In the genomic region with DNA sequence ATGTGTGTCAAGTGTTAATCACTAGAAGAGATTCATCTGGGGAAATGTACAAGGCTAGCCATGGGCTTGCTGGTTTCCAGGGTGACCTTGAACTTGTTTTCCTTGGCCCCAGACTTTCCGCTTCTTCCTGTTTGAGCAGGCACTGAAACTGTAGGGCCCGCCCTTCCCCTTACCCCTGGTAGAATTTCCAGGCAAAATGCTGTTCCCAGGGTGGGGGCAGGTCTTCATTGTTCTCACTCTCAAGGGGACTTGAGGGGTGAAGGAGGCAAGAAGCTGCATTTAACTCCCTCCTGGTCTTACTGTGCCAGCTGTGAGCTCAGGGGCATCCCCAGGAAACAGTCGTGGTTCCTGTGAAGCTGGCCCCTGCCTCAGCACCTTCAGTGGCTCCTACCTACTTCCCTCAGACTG, we compare ENCODE assay signal across 9 mouse cellular contexts. TPM values are rescaled to one million over a fixed set of nuclear protein-coding genes. Genes with fewer than 3 reads are reported as not detected.
DNase-seq lines count a peak whose midpoint lies in the region; ATAC-seq and TF ChIP-seq lines count a peak whose summit lies in the region.
"Had no signal": no experiment of that assay in that cellular context is flagged by ENCODE, and none has a peak within 500 bp of the region (broad histone marks: within the 10 kb centered on the region; RNA-seq: fewer than 3 reads in every experiment).

No protein-coding gene starts in this region.

- H3K4me2 ChIP-seq in hindbrain, postnatal 0 days (ENCODE audit: low read depth, low read length): no peak overlapping the region

- whole genome bisulfite sequencing in hindbrain, postnatal 0 days: 56% methylated on average over 3 of the region's 3 CpGs

- no peaks in the 10 kb centered on the region for H3K9me3 ChIP-seq in hindbrain, postnatal 0 days (ENCODE audit: low read length)

- peaks cover 14% of the 10 kb centered on the region for H3K4me1 ChIP-seq in hindbrain, postnatal 0 days (ENCODE audit: insufficient read depth, low read length)

- no peak overlapping the region for H3K4me3 ChIP-seq in hindbrain, postnatal 0 days (ENCODE audit: low read length)

- DNase-seq in cerebellum, adult 9-11 months: peak; percentile 44
- DNase-seq in cerebellum, adult 11 months: no peak
- DNase-seq in B cell, adult 2 months: peak; percentile 29 to 32
- DNase-seq in heart, adult 8-10 months (ENCODE audit: low spot score): peak; percentile 79
- DNase-seq in kidney, postnatal 10 days: peak; percentile 72
- no peak for DNase-seq in layer of hippocampus, postnatal 10 days (ENCODE audit: low spot score in 2 of 2)
- DNase-seq in T-cell, adult 2 months (ENCODE audit: low spot score): no peak
- no peak for DNase-seq in hindbrain, postnatal 0 days (ENCODE audit: low spot score)

- H3K27me3 ChIP-seq in hindbrain, postnatal 0 days (ENCODE audit: insufficient read depth, low read length): no peaks in the 10 kb centered on the region

- H3K27ac ChIP-seq in hindbrain, postnatal 0 days: no peak overlapping the region
- H3K27ac ChIP-seq: liver, embryonic 14.5 days had no signal

- H3K36me3 ChIP-seq in hindbrain, postnatal 0 days (ENCODE audit: insufficient read depth, low read length): no peaks in the 10 kb centered on the region

- no peak for ATAC-seq in hindbrain, postnatal 0 days

- TF ChIP-seq CTCF in hindbrain, postnatal 0 days (IDR thresholded peaks at IDR 0.05; ENCODE audit: low read depth): no peak

- H3K9ac ChIP-seq in hindbrain, postnatal 0 days (replicated peaks; ENCODE audit: low read length): no peak overlapping the region
- H3K9ac ChIP-seq: liver, embryonic 14.5 days had no signal

RNA-seq across cellular contexts. Expression of gene Dab2ip, which starts 55.9 kb away (rescaled TPM):
- total RNA-seq in heart, adult 8-10 months (2022): 10 to 100 TPM; 41.4 to 47.5 (median 46.5) TPM
- 100 to 1,000 TPM; 130 TPM for total RNA-seq in layer of hippocampus, postnatal 10 days (2021)
- total RNA-seq in hindbrain, postnatal 0 days (2014; rRNA removed): 161 and 163 TPM in 2 replicates
- 64.5 and 69.9 TPM in 2 replicates for polyA plus RNA-seq in hindbrain, postnatal 0 days (2015; fragmentation: Nextera tagmentation; extraction: Ambion mirVana)

Comparison
In these comparisons a context has a peak if more than half of its experiments do, and no peak if none do; other contexts are left out.
1. DNase-seq: peak in cerebellum, adult 9-11 months (single experiment), B cell, adult 2 months (2 of 2), heart, adult 8-10 months (single experiment) and kidney, postnatal 10 days (single experiment); none in cerebellum, adult 11 months (single experiment), layer of hippocampus, postnatal 10 days (0 of 2), T-cell, adult 2 months (single experiment) and hindbrain, postnatal 0 days (single experiment).